Mouse (Mus musculus) Muller cell, postnatal 12 days (primary cell): Measurements from ENCODE around the gene Aggf1.
"Not testable (repeated sequence)": the region's sequence is repeated elsewhere in the genome, so short reads cannot be mapped to it uniquely, and the experiment has no call there.

Experiments used
- DNase-seq: peaks from one replicate; pipeline ENCODE4 v3.0.0-alpha.2; 2015; ENCODE audit errors: inconsistent ontology term

Aggf1 gene

DNA sequence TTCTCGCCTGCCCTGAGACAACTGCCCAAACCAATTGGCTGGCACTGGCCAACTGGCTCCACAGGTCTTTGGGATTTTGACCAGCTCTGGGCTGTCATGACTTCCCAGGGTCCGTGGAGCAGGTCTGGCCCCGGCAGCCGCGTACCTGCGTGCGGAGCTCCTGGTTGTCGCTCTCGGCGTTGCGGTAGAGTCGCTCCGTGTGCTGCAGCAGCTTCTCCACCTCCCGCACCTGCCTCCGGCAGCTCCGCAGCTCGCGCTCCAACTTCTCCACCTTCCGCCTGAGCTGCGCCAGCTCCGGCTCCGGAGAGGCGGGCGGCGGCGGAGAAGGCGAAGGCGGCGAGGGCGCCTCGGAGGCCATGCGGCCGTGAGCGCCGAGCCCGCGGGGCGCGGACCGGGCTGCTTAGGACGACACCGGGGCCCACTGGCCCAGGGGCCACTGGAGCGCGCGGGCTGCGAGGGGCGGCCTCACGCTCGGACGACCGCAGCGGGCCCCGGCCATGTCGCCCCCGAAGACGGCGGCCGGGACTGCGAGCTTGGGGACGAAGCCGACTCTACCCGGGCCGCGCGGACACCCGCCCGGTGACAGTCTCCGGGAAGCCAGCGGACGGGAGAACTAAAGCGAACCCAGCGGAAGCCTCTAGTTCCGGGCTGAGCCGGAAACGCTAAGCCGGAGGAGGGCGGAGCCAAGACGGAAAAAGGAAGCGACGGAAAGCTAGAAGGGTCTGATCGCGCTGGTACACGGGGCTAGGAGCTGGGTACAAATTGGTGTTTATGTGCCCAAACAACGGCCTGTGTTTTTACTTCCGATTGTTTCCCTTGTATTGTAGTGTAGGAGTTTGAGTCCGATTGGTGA is at the start of gene Aggf1:
Gene Aggf1 (minus strand): TSS at position 652 of the 853 bp plus-strand sequence.
- peak; percentile 88 for DNase-seq

DNA sequence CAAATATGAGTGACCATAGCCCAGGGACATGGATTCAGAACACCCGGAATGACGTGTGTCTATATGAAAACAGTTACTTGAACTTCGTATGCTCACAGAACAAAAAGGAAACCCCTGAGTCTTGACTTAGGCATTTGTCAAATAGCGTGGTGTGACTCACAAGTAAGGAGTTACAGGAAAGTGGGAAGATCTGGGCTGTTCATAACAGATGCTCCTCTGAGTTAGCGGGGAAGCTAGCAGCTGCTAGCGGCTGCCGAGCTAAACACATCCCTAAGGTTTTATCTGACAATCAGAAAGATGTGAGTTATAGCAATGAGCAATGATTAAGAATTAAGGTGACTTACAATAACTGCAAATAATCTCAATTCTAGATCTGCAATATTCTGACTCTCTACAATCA is 49.8 kb upstream of the Aggf1 start:
- DNase-seq, result no peak

DNA sequence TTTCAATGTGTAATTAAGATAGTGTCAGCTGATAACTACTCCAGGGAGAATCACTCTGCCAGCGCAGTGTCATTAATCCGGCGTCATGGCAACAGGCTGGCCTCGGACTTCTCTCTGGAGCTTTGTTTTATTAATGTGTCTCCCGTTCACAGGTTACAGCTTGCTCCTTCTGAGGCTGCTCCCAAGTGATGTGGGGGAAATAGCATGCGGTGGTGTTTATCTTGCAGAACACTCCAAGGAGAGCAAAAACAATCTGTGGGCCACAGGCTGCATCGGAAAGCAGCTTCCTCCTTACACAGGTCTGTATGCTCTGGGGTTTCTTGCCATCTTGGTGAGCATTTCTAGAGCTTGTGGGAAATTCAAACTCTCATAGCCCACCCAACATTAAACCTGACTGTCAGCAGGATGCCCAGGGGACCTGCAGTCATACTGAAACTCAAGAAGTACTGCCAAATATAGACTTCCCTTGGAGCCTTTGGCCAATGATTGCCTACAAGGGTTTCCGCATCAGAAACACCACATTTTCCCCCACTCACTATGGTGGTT is 44.1 kb upstream of the Aggf1 start:
- DNase-seq, result no peak

DNA sequence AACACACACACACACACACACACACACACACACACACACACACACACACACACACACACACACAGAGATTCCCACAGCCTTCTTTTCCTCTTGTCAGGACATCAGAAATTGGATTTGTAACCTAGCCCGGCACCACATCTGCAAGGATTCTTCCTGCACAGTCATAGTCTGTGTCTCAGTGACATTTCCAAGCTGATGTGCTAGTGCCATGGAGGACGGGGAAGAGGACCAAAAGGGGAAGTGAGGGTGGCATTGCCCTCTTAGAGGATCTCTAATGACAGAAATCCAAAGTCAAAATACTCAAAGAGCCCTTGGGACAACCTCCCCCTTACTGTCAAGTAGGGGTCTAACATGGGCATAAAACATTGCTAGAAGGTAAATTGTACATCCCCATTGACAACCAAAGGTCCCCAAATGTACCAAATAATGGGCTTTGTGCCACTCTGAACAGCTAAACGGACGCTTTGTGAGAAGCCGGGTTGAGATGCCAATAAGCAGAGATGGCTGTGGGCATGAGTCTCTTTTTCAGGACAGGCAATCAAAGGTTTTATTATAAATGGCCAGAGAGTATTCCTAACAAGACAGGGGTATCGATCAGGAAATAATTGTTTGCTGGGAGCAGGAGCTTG is 43.5 kb upstream of the Aggf1 start:
- no peak for DNase-seq

DNA sequence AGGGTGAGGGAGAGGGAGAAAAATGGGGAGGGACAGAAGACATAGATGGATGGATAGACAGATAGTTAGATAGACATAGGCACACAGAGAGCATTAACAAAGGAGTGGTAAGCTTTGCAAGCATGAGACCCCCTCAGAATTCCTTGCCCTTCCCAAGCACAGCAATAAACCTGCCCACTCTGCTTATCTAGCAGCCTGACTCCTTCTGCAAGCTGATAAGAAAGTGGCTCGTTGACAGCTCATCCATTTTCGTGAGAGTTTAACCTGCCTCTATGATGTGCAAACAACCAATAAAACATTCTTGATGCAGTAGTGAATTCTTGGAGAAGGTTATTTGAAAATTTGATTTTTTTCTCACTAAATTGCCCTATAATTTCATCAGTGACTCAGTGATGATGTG is 37.1 kb upstream of the Aggf1 start:
- no peak for DNase-seq

DNA sequence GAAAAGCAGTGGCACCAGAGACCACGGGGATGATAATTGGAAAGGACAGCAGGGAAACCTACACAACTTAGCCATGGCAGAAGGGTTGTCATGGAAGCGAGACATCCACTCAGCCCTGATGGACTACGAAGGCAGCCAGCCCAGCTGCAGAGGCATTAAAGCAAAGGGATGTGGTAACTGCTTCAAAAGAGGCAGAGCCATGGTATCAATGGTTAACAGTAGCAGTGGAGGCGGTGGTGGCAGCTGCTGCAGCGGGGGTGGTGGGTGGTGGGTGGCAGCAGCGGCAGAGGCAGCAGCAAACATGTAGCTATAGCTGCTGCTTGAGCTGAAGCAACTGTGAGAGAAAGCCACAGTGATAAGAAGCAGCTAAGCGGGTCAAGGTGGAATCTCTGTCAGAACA is 18.1 kb upstream of the Aggf1 start:
- no peak for DNase-seq

DNA sequence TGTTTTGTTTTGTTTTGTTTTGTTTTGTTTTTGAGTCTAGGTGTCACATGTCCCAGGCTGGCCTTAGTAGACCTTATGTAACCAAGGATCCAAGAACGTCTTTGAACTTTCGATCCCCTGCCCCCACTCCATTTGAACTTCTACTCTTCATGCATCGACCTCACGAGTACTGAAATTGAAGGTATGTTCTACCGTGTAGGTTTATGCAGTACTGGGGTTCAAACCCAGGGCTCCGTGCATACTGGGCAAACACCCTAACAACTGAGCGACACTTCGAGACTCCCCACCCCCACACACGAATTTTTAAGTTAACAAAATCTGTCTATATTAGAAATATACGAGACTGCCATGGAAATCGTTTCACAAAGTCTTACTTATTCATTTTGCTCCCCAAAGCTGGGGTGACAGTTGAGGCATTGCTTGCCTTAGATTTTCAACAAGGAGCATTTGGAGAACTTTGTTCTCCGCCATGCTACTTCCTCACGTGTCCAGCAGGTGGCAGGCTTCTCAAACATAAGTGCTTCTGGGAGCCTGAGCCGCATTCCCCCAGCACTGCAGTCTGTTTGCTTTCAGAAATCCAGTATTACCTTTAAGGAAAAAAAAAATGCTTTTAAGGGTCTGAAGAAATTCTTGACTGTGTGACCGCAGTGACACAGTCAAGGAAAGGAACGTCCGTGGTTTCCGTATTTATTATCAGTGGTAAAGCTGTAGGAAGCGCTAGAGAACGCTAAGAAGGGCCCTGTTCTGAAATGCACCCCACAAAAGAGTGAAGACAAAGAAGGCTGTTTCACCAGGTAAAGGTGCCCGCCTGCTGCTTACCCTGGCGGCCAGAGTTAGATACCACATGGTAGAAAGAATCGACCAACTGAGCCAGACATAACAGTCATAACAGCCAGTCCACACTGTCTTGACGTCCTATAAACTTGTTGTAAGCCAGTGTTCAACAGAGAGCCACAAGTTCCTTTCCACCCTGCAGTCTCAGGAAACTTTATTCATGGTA is 15.0 kb upstream of the Aggf1 start:
- DNase-seq, result peak; percentile 63

DNA sequence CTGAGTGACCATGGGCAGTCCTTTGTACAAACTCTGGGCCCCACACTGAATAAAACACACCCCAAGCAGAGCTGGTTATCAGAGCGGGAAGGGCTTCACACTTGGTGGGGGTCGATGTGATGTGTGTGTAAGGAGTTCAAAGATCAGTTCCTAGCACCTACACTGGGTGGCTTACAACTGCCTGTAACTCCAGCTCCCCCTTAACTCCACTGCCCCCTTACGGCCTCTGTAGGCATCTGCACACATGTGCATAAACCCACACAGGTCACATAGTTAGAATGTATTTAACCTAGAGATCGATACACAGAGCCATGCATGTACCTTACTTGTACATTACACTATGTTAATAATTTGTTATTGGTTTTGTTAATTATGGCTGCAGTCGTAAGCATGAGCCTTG is 13.1 kb upstream of the Aggf1 start:
- DNase-seq, result no peak

DNA sequence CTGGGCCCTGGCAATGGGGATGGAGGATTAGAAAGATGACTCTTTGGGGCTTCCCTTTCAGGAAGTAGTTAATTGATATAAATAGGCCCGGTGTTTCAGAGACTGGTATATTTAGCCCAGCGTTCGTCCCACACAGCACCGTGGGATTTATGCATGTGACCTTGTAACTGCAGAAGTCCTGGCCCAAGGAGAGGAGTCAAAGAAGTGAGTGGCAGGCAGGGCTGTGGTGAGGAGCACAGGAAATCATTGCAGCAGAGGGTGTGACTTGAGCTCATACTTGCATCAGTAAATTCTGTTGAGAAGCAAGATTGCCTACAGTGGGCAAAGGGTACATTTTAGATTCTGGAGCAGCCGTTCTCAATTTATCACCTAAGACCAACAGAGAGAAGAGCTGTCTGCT is 7.3 kb upstream of the Aggf1 start:
- DNase-seq, result no peak

DNA sequence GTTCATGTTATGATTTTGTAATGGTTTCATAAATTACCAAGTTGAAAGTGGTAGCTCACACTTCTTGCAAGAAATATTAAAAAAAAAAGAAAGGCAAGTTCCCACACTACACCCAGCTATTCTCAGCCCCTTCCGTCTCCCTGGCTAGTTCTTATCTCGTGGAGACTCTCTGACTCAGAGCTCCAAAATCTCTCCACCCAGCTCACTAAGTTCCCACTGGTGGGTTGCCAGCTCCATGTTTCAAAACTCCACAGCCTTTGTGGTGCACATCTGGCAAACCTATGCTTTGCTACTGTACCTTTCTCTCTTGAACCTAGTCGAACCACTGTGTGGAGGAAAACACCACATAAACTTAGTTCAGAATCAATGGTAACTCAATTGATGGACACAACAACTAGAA is 3.5 kb upstream of the Aggf1 start:
- no peak for DNase-seq

DNA sequence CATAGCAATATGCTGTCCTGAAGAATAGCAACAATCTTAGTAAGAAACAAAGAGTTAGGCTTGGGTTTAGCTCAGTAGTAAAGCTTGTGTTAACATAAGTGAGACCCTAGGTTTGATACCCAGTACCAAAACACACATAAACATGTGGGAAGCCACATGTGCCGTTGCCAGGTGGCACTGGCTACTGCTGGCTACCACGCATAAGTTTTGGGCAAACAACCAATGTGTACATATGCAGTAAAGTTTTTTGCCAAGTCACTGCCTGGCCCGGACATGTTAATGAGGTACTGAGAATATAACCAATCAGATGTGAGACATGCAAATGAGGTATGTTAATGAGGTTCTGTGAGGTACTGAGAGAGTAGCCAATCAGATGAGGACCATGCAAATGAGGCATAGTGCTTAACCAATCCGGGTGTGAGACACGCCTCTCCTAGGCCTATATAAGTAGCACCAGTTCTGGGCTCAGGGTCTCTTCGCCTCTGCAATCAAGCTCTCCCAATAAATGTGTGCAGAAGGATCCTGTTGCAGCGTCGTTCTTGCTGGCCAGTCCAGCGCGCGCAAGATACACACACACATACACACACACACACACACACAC is 1.6 kb upstream of the Aggf1 start:
- DNase-seq, result not testable (repeated sequence)

DNA sequence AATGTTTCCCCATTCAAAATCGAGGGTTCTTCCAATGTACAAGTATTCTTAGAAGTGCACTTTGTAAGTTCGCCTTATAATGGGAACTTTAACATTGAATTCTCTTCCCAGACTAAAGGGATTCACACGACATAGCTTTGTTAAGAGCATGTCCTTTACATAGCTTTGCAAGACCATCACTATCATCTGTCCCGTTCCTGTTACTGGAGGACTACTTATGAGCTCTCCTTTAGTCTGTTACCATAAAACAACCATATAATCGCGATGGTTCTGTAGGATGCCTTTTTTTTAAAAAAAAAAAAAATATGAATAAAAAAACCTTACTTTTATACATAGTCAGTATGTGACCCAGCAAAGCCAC is 382 bp upstream of the Aggf1 start:
- no peak for DNase-seq

DNA sequence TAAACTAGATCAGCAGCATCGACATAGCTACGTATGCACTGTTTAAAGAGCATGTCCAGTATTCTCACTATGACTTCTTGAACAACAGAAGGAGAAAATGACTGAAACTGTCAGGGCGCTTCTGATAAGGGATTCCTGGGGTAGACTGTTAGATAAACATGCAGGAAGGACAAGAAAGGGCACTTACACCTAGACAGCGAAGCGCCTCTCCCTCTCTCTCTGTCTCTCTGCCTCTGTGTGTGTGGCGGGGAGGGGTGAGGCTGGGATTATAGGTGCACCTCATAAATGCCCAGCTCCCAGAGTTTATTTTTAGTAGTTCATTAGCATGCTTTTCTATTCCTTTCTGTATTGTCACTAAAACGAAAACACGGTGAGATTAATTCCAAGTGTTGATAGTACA is 8.8 kb downstream of the Aggf1 start:
- DNase-seq, result no peak

DNA sequence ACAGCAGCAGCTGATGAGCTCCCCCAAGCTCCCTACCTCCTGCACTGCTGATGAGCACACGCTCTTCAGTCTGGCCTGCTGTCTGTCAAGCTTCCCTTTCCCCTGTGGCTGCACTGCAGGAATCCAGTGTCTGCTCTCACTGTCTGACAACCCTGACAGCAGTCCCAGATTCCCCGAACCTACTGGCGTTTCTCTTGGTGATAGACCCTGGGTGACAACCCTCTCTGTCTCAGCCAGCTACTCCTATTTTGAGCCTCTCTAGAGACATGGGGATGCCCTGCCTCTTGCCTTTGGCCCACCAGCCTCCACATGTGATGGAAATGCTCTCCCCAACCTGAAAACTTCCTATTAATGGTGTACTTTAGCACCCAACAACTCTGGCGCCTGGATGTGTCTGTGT is 11.7 kb downstream of the Aggf1 start:
- no peak for DNase-seq

DNA sequence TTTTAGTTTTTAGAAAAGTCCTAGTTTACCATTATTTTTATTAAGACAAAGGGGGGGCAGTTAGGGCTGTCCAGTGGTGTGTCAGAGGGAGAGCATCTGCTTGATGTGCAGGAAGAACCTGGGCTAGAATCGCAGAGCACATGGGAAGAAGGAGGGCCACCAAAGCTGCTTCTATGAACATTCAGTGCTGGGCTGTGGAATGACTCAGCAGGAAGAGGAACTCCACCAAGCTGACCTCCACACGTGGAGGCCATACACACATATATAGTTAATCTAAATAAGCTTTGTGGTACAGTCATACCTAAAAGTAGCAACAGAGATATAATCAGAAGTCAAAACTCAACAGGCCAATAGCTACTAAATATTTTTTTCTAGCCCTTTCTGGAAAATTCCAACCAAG is 16.9 kb downstream of the Aggf1 start:
- DNase-seq, result no peak

DNA sequence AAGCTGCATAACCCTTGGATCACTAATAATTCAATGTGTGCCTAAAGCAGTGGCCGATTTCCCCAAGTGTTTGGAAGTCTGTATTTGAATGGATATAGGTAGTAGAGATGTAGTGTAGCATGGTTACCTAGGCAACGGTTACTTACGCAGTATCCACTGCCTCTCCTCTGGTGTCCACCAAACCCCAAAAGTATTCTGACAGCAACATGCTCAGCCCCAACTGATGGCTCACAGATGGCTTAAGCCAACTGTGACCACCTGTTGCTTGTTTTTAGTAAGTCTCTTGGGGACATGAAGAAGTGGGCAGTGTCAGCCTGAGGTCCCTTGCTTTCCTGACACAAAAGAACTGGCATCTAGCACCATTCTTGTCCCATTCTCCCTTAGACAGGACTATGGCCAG is 26.7 kb downstream of the Aggf1 start:
- no peak for DNase-seq

DNA sequence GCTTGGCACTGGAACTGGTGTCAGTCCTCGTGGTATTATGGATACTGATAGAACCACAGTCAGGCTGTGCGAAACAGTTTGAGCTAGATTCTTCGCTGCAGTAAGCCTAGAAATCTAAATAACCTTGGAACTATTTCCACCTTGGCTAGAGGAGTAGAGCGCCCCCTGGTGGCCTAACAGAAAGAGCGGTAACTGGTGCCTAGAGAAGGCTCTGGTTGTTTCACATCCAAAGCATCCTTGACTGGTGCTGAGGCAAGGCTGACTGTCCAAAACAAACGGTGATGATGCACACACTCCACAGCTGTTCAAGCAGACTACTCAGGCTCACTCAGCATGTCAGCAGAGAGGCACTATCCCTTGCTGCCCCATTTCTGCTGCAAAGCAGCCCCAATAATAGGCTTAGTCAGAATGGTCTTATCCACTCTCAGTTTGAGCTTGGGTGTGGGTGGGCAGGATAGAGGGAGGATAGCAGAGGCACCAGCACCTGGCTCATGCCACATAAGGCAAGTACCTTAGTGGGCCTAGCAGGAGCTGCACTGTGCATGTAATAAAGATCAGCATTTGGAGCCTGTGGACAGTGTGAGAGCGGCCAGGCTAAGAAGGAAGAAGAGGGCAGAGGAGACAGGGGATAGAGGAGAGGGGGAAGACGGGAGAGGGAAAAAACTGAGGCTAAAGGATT is 28.0 kb downstream of the Aggf1 start:
- peak; percentile 50 for DNase-seq

DNA sequence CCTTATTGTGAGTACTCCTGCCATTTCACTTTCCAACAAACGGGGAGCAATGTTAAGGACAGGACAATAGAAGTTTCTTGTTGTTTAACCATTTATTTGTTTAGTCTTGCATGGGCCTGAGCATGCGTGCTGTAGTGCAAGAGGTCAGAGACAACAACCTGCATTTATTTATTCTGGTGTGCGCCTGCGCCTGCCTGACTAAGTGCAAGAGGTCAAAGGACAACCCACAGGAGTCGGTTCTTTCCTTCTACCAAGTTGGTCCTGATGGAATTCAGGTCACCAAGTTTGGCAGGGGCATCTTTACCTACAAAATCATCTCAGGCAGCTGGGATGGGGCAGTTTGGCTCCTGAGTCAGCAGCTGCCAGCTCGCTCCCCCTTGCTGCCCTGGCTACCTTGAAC is 29.3 kb downstream of the Aggf1 start:
- no peak for DNase-seq

DNA sequence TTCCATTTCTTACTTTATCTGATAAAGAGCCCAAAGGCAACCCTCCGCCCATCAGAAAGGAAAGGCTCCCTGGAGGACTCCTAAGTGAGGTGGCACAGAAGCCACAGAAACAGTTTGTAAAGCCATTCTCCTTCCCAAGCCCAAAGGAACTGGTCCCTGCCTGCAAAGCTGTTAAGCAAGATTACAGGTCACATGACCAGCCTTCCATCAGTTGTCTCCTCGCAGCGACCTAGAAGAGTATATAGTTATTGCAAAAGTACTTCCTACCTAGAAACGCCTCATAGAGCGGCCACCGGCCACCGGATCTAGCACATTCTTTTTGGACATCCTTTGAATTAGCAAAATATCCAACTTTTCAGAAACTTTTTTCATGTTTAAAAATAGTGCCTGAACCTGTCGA is 31.7 kb downstream of the Aggf1 start:
- no peak for DNase-seq

DNA sequence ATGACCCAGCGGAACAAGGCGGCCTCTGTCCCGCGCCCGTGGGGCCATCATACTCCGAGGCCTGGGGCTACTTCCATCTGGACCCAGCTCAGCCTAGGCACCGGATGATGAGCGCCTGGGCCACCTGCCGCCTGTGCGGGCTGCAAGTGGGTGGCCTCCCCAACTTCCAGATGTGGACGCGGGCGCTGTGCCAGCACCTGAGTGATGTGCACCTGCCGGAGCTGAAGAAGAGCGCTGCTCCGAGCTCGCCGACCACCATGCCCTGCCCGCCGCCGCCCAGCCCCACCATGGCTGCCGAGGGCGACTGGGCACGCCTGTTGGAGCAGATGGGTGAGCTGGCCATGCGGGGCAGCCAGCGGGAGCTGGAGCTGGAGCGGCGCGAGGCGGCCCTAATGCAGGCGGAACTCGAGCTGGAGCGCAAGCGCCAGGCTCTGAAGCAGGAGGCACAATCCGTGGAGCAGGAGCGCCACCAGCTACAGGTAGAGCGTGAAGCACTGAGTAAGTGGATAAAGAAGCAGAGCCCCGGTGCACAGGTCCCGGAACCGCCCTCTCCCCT is 39.0 kb downstream of the Aggf1 start:
- DNase-seq, result no peak
